Mouse (Mus musculus) stomach, embryonic 14.5 days (tissue): ENCODE results near the gene Mb21d2. TPM values are rescaled to one million over a fixed set of nuclear protein-coding genes. Genes with fewer than 3 reads are reported as not detected.

Source experiments
- ATAC-seq: fragments of 200-750 bp; cut with Nextera tagmentation; 2 replicates; pipeline ENCODE4 v1.8.0; 2017; ENCODE audit warnings: low read depth, moderate TSS enrichment; ENCODE audit not compliant: insufficient number of reproducible peaks, insufficient read depth, low FRiP score
- H3K27ac ChIP-seq: fragments of 300-500 bp; sonication (generic); 2 replicates; pipeline ENCODE4 v1.5.1; 2014; ENCODE audit warnings: mild to moderate bottlenecking, low read length, moderate library complexity, mixed read lengths
- H3K27me3 ChIP-seq: fragments of 300-500 bp; sonication (generic); 2 replicates; pipeline ENCODE4 v1.6.1; 2014; ENCODE audit warnings: low read length, control low read depth, mixed read lengths; ENCODE audit not compliant: control insufficient read depth, insufficient read depth
- H3K36me3 ChIP-seq: fragments of 300-500 bp; sonication (generic); 2 replicates; pipeline ENCODE4 v1.6.1; 2014; ENCODE audit warnings: mild to moderate bottlenecking, control low read depth, low read length, moderate library complexity, mixed read lengths; ENCODE audit not compliant: control insufficient read depth, insufficient read depth
- H3K4me1 ChIP-seq: fragments of 300-500 bp; sonication (generic); 2 replicates; pipeline ENCODE4 v1.6.1; 2014; ENCODE audit warnings: low read length, control low read depth, mixed read lengths; ENCODE audit not compliant: control insufficient read depth, insufficient read depth
- H3K4me2 ChIP-seq: fragments of 300-500 bp; sonication (generic); replicated peaks from 2 replicates; pipeline ENCODE4 v1.6.1; 2014; ENCODE audit warnings: low read depth, low read length, control low read depth
- H3K4me3 ChIP-seq: fragments of 300-500 bp; sonication (generic); 2 replicates; pipeline ENCODE4 v1.5.1; 2014; ENCODE audit warnings: low read depth, low read length, control low read depth
- H3K9ac ChIP-seq: fragments of 300-500 bp; sonication (generic); replicated peaks from 2 replicates; pipeline ENCODE4 v1.6.1; 2014; ENCODE audit warnings: low read depth, mild to moderate bottlenecking, control low read depth, low read length, moderate library complexity, mixed read lengths
- H3K9me3 ChIP-seq: fragments of 300-500 bp; sonication (generic); 2 replicates; pipeline ENCODE4 v1.6.1; 2016; ENCODE audit warnings: low read depth, low read length, control low read depth; ENCODE audit not compliant: control insufficient read depth
- WGBS: fragments of 180-500 bp; shearing (Covaris S2); extraction: QIAGEN DNeasy Blood & Tissue Kit; methylation state at CpG from one replicate; pipeline ENCODE4 v1.1.7; 2014; 5-methylcytosine and 5-hydroxymethylcytosine counted together
- polyA plus RNA-seq: library from polyadenylated mRNA; unstranded; fragments of >200 nt; fragmentation: Nextera tagmentation; extraction: Ambion mirVana; gene quantifications from 2 replicates; pipeline ENCODE4 v1.2.1, GENCODE M21; 2014

Mb21d2 gene
- polyA plus RNA-seq, 1 experiment from 2014 or later, result 8.4 TPM

GRCm38 (mm10) chr16:28911414-28912050, 17.9 kb downstream of the Mb21d2 start:
- H3K4me2 ChIP-seq, result no peak overlapping the region
- no peaks in the 10 kb centered on the region for H3K9me3 ChIP-seq
- ATAC-seq, result no peak
- H3K4me1 ChIP-seq, result peaks cover under 1% of the 10 kb centered on the region; the same call in 1 of the 2 replicates
- no peaks in the 10 kb centered on the region for H3K36me3 ChIP-seq
- no peak overlapping the region for H3K27ac ChIP-seq
- no peak overlapping the region for H3K9ac ChIP-seq
- H3K4me3 ChIP-seq, result no peak overlapping the region
- H3K27me3 ChIP-seq, result no peaks in the 10 kb centered on the region
- WGBS, result 75% methylated on average over 15 of the region's 15 CpGs

- ATAC-seq, result peak; percentile 37; the same call in 1 of the 2 replicates
- WGBS, result 49% methylated on average over 7 of the region's 7 CpGs
- no peaks in the 10 kb centered on the region for H3K27me3 ChIP-seq
- H3K9ac ChIP-seq, result no peak overlapping the region
- H3K36me3 ChIP-seq, result no peaks in the 10 kb centered on the region
- H3K9me3 ChIP-seq, result no peaks in the 10 kb centered on the region
- no peak overlapping the region for H3K27ac ChIP-seq
- peaks cover 9% of the 10 kb centered on the region; the same call in 1 of the 2 replicates for H3K4me1 ChIP-seq
- no peak overlapping the region for H3K4me3 ChIP-seq
- H3K4me2 ChIP-seq, result no peak overlapping the region
These were observed 22.9 kb downstream of the Mb21d2 start for GRCm38 (mm10) chr16:28906370-28907275.

- 72% methylated on average over 11 of the region's 11 CpGs for WGBS
- ATAC-seq, result no peak
- Histone ChIP-seq H3K4me1 (peaks cover 9% of the 10 kb centered on the region; the same call in 1 of the 2 replicates), H3K4me3 (no peak overlapping the region), H3K4me2 (no peak overlapping the region), H3K9me3 (no peaks in the 10 kb centered on the region), H3K9ac (no peak overlapping the region), H3K27me3 (no peaks in the 10 kb centered on the region), H3K36me3 (no peaks in the 10 kb centered on the region), H3K27ac (no peak overlapping the region)
These were observed 23.7 kb downstream of the Mb21d2 start for GRCm38 (mm10) chr16:28905567-28906289.

- no peak for ATAC-seq
These were observed 26.6 kb downstream of the Mb21d2 start for GRCm38 (mm10) chr16:28902620-28903565.

GRCm38 (mm10) chr16:28899161-28899540, 30.3 kb downstream of the Mb21d2 start:
- H3K9me3 ChIP-seq, result no peaks in the 10 kb centered on the region
- no peak overlapping the region for H3K4me2 ChIP-seq
- H3K9ac ChIP-seq, result no peak overlapping the region
- WGBS, result 70% methylated on average over 4 of the region's 4 CpGs
- no peak for ATAC-seq
- H3K4me3 ChIP-seq, result no peak overlapping the region
- H3K36me3 ChIP-seq, result no peaks in the 10 kb centered on the region
- H3K4me1 ChIP-seq, result peaks cover 14% of the 10 kb centered on the region; the same call in 1 of the 2 replicates
- H3K27me3 ChIP-seq, result no peaks in the 10 kb centered on the region
- no peak overlapping the region for H3K27ac ChIP-seq

More at GRCm38 (mm10) chr16:28902620-28903565, 26.6 kb downstream of the Mb21d2 start:
- peaks cover 21% of the 10 kb centered on the region; the same call in 1 of the 2 replicates for H3K4me1 ChIP-seq
- H3K9me3 ChIP-seq, result no peaks in the 10 kb centered on the region
- no peaks in the 10 kb centered on the region for H3K36me3 ChIP-seq
- no peak overlapping the region for H3K4me3 ChIP-seq
- no peak overlapping the region for H3K9ac ChIP-seq
- 86% methylated on average over 14 of the region's 14 CpGs for WGBS
- no peaks in the 10 kb centered on the region for H3K27me3 ChIP-seq
- no peak overlapping the region for H3K27ac ChIP-seq
- no peak overlapping the region for H3K4me2 ChIP-seq

GRCm38 (mm10) chr16:28898509-28899160, 30.8 kb downstream of the Mb21d2 start:
- H3K36me3 ChIP-seq, result no peaks in the 10 kb centered on the region
- 15% methylated on average over 15 of the region's 15 CpGs for WGBS
- no peak for ATAC-seq
- no peak overlapping the region for H3K4me2 ChIP-seq
- no peaks in the 10 kb centered on the region for H3K9me3 ChIP-seq
- H3K27ac ChIP-seq, result no peak overlapping the region
- H3K9ac ChIP-seq, result no peak overlapping the region
- H3K27me3 ChIP-seq, result no peaks in the 10 kb centered on the region
- peaks cover 17% of the 10 kb centered on the region; the same call in 1 of the 2 replicates for H3K4me1 ChIP-seq
- no peak overlapping the region for H3K4me3 ChIP-seq

- no peak overlapping the region for H3K4me2 ChIP-seq
- 95% methylated on average over 7 of the region's 7 CpGs for WGBS
- no peak overlapping the region for H3K9ac ChIP-seq
- H3K27me3 ChIP-seq, result no peaks in the 10 kb centered on the region
- H3K27ac ChIP-seq, result no peak overlapping the region
- no peaks in the 10 kb centered on the region for H3K36me3 ChIP-seq
- ATAC-seq, result no peak
- H3K4me3 ChIP-seq, result no peak overlapping the region
- no peaks in the 10 kb centered on the region for H3K9me3 ChIP-seq
- H3K4me1 ChIP-seq, result peaks cover 28% of the 10 kb centered on the region; the same call in 1 of the 2 replicates
These were observed 32.9 kb downstream of the Mb21d2 start for GRCm38 (mm10) chr16:28896571-28896970.
